Mouse (Mus musculus): ENCODE data around the gene Neu1.

DNA sequence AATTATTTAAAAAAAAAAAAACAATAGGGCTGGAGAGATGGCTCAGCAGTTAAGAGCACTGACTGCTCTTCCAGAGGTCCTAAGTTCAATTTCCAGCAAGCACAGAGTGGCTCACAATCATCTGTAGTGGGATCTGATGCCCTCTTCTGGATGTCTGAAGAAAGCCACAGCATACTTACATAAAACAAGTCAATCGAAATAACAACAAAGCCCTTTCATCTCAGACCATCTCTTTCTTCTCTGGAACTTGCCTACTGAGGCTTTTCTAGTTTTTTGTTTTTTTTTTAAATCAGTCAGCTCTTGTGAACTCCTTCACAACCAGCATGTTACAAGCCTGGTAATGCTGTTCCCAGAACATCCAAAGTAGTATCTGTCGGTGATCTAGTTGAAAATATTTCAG lies 49.6 kb downstream of the Neu1 start:
- TF ChIP-seq SMC3 (IDR thresholded peaks at IDR 0.05; ENCODE audit: low read depth, low read length) = peak; percentile 62
- no peak for TF ChIP-seq EP300 (IDR thresholded peaks at IDR 0.05; ENCODE audit: low read length)
- TF ChIP-seq E2F4 (IDR thresholded peaks at IDR 0.05; ENCODE audit: insufficient replicate concordance, low read depth, low read length) = no peak
- TF ChIP-seq CTCF (conservative IDR thresholded peaks at IDR 0.05 in 1 of 2, IDR thresholded peaks at IDR 0.05 in 1 of 2; ENCODE audit: low read depth in 2 of 2, low read length in 2 of 2) = peak in 1 of 2 experiments; percentile 74; a peak in 2 of 4 replicates
- TF ChIP-seq MAX (IDR thresholded peaks at IDR 0.05; ENCODE audit: low read length) = no peak
- no peak for TF ChIP-seq MXI1 (IDR thresholded peaks at IDR 0.05; ENCODE audit: low read depth, low read length)

Measured in CH12.LX (cell line).